In genomic region chr4:64175938-64176337, GRCm38 (mm10) we compare ENCODE assay signal across 12 mouse cellular contexts.
DNase-seq lines count a peak whose midpoint lies in the region; ATAC-seq and TF ChIP-seq lines count a peak whose summit lies in the region.
"Had no signal": no experiment of that assay in that cellular context is flagged by ENCODE, and none has a peak within 500 bp of the region (broad histone marks: within the 10 kb centered on the region; RNA-seq: fewer than 3 reads in every experiment).

No protein-coding gene starts in this region.

- 0 out of 2 replicates have a peak, but pooled peaks have one; percentile 23 for TF ChIP-seq EP300 in lung, postnatal 0 days (IDR thresholded peaks at IDR 0.05)

- no peaks in the 10 kb centered on the region for H3K27me3 ChIP-seq in forebrain, postnatal 0 days (ENCODE audit: insufficient read depth, low read length)
- no peaks in the 10 kb centered on the region for H3K27me3 ChIP-seq in forebrain, embryonic 11.5 days (ENCODE audit: control insufficient read depth, insufficient read depth, low read length)
- H3K27me3 ChIP-seq in kidney, embryonic 15.5 days, result no peaks in the 10 kb centered on the region
- H3K27me3 ChIP-seq in lung, postnatal 0 days (replicated peaks; ENCODE audit: insufficient read depth, low read length), result no peaks in the 10 kb centered on the region

- no peak overlapping the region for H3K27ac ChIP-seq in forebrain, postnatal 0 days (ENCODE audit: low read depth, low read length)
- no peak overlapping the region for H3K27ac ChIP-seq in forebrain, embryonic 11.5 days (ENCODE audit: low read depth, low read length)
- no peak overlapping the region for H3K27ac ChIP-seq in kidney, embryonic 15.5 days
- no peak overlapping the region for H3K27ac ChIP-seq in lung, postnatal 0 days (ENCODE audit: low read length)
- no peak overlapping the region for H3K27ac ChIP-seq in layer of hippocampus, adult 2 months
- H3K27ac ChIP-seq: forebrain, embryonic 10.5 days; gastrocnemius, adult 2 months had no signal

- no peaks in the 10 kb centered on the region for H3K4me1 ChIP-seq in forebrain, postnatal 0 days (ENCODE audit: insufficient read depth)
- no peaks in the 10 kb centered on the region for H3K4me1 ChIP-seq in forebrain, embryonic 11.5 days (replicated peaks; ENCODE audit: control insufficient read depth, insufficient read depth, low read length)
- no peaks in the 10 kb centered on the region for H3K4me1 ChIP-seq in kidney, embryonic 15.5 days
- no peaks in the 10 kb centered on the region for H3K4me1 ChIP-seq in lung, postnatal 0 days (ENCODE audit: insufficient read depth, low read depth, low read length)

- no peaks in the 10 kb centered on the region for H3K36me3 ChIP-seq in forebrain, postnatal 0 days (ENCODE audit: insufficient read depth)
- no peaks in the 10 kb centered on the region for H3K36me3 ChIP-seq in forebrain, embryonic 11.5 days (ENCODE audit: control insufficient read depth, insufficient read depth, low read length)
- H3K36me3 ChIP-seq in kidney, embryonic 15.5 days, result no peaks in the 10 kb centered on the region
- H3K36me3 ChIP-seq in lung, postnatal 0 days (ENCODE audit: insufficient read depth, low read length), result no peaks in the 10 kb centered on the region
- H3K36me3 ChIP-seq: forebrain, embryonic 10.5 days had no signal

- H3K9me3 ChIP-seq in forebrain, postnatal 0 days (ENCODE audit: low read length), result no peaks in the 10 kb centered on the region
- H3K9me3 ChIP-seq in forebrain, embryonic 11.5 days (ENCODE audit: control insufficient read depth, low read length), result no peaks in the 10 kb centered on the region
- no peaks in the 10 kb centered on the region for H3K9me3 ChIP-seq in kidney, embryonic 15.5 days (replicated peaks)
- no peaks in the 10 kb centered on the region for H3K9me3 ChIP-seq in lung, postnatal 0 days (ENCODE audit: low read length)
- H3K9me3 ChIP-seq: forebrain, embryonic 10.5 days had no signal

- DNase-seq in forebrain, postnatal 0 days, result no peak
- no peak for DNase-seq in forebrain, embryonic 11.5 days (ENCODE audit: low spot score)
- peak; percentile 75 for DNase-seq in kidney, postnatal 10 days
- peak; percentile 40 for DNase-seq in 3T3-L1 (ENCODE audit: low read depth, low spot score)
- DNase-seq in lung, postnatal 0 days (ENCODE audit: low spot score), result peak; percentile 75
- no peak for DNase-seq in layer of hippocampus, adult 2 months (ENCODE audit: low spot score in 2 of 2)
- DNase-seq in frontal cortex, postnatal 25 days (ENCODE audit: low spot score in 2 of 2), result no peak
- DNase-seq: cerebellum, adult 8-10 months; gastrocnemius, adult 2 months had no signal

- 22% methylated on average over 3 of the region's 3 CpGs for WGBS in forebrain, postnatal 0 days
- 14% methylated on average over 3 of the region's 3 CpGs for WGBS in forebrain, embryonic 11.5 days
- 34% methylated on average over 3 of the region's 3 CpGs for WGBS in kidney, embryonic 15.5 days
- WGBS in lung, postnatal 0 days, result 27% methylated on average over 3 of the region's 3 CpGs

- H3K4me3 ChIP-seq in forebrain, postnatal 0 days (ENCODE audit: low read depth, low read length), result no peak overlapping the region
- no peak overlapping the region for H3K4me3 ChIP-seq in forebrain, embryonic 11.5 days (ENCODE audit: low read depth, low read length)
- no peak overlapping the region for H3K4me3 ChIP-seq in kidney, embryonic 15.5 days (replicated peaks)
- H3K4me3 ChIP-seq in lung, postnatal 0 days (ENCODE audit: low read depth, low read length), result no peak overlapping the region
- H3K4me3 ChIP-seq in layer of hippocampus, adult 2 months, result no peak overlapping the region
- H3K4me3 ChIP-seq: forebrain, embryonic 10.5 days; gastrocnemius, adult 2 months had no signal

- no peak for TF ChIP-seq CTCF in forebrain, postnatal 0 days (IDR thresholded peaks at IDR 0.05; ENCODE audit: low read depth)
- no peak for TF ChIP-seq CTCF in lung, postnatal 0 days (IDR thresholded peaks at IDR 0.05)
- no peak for TF ChIP-seq CTCF in layer of hippocampus, adult 2 months (conservative IDR thresholded peaks at IDR 0.05)

- ATAC-seq in forebrain, postnatal 0 days, result peak; percentile 45; the same call in 1 of the 2 replicates
- no peak for ATAC-seq in forebrain, embryonic 11.5 days (replicated peaks; ENCODE audit: low FRiP score)
- no peak; the same call in 1 of the 2 replicates for ATAC-seq in kidney, embryonic 15.5 days (replicated peaks; ENCODE audit: low FRiP score)
- peak; percentile 91 for ATAC-seq in lung, postnatal 0 days

- no peak overlapping the region for H3K9ac ChIP-seq in forebrain, postnatal 0 days
- H3K9ac ChIP-seq in forebrain, embryonic 11.5 days (ENCODE audit: low read length), result no peak overlapping the region
- no peak overlapping the region for H3K9ac ChIP-seq in kidney, embryonic 15.5 days
- H3K9ac ChIP-seq in lung, postnatal 0 days (replicated peaks; ENCODE audit: low read depth), result no peak overlapping the region

- H3K4me2 ChIP-seq in forebrain, postnatal 0 days (ENCODE audit: low read depth), result no peak overlapping the region
- H3K4me2 ChIP-seq in forebrain, embryonic 11.5 days (ENCODE audit: low read depth, low read length, severe bottlenecking), result no peak overlapping the region
- H3K4me2 ChIP-seq in kidney, embryonic 15.5 days, result no peak overlapping the region
- H3K4me2 ChIP-seq in lung, postnatal 0 days (replicated peaks; ENCODE audit: low read depth, low read length), result no peak overlapping the region
- H3K4me2 ChIP-seq: heart, embryonic 11.5 days had no signal

Comparison
In these comparisons a context has a peak if more than half of its experiments do, and no peak if none do; other contexts are left out.
1. ATAC-seq: peak in forebrain, postnatal 0 days (single experiment) and lung, postnatal 0 days (single experiment); none in forebrain, embryonic 11.5 days (single experiment) and kidney, embryonic 15.5 days (single experiment).
2. DNase-seq: peak in kidney, postnatal 10 days (single experiment), 3T3-L1 (single experiment) and lung, postnatal 0 days (single experiment); none in forebrain, postnatal 0 days (single experiment), forebrain, embryonic 11.5 days (single experiment), layer of hippocampus, adult 2 months (0 of 2) and frontal cortex, postnatal 25 days (0 of 2).